In the genomic region with DNA sequence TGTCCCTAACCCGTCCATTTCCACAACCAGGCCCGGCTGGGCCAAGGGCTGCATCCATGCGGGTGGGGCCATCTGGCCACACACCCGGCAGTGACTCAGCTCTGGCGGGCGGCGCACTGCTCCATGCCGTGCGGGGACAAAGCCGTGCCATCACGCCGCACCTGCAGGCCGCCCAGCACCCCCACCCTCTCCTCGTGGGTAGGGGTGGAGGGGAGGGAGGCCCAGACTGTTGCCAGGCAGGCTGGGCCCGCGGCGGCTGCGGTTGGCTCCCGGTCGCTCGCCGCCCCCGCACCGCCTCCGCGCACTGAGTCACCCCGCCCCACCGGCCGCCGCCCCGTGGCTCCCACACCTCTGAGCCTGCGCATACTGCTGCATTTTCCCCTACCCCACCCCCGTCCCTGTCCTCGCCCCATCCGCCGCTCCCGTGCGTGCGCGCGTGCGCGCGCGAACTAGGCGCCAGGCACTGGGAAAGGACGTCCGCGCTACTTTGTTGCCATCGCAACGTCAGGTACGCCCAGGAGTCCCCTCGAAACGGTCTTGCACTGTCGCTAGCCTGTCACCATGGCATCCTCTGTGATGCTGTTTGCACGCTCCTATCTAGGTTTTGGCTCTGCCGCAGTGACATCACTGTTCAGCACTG, we compare ENCODE assay signal across 8 mouse cellular contexts.
DNase-seq lines count a peak whose midpoint lies in the region; ATAC-seq and TF ChIP-seq lines count a peak whose summit lies in the region.

No protein-coding gene starts in this region.

- peak; percentile 97 for DNase-seq in MEL (ENCODE audit: low read depth, low spot score)
- peak; percentile 99 for DNase-seq in cerebellum, adult 11-12 months
- DNase-seq in forelimb bud, embryonic 11.5 days (ENCODE audit: low read depth, low spot score), result peak; percentile 90
- DNase-seq in layer of hippocampus, adult 8-10 months (ENCODE audit: low spot score in 2 of 2), result peak; percentile 89
- peak; percentile 86 for DNase-seq in lung, embryonic 14.5 days
- peak; percentile 83 to 89 for DNase-seq in thymus, adult 18-20 months

- peaks cover 7 to 33% of the 10 kb centered on the region in 2 experiments for H3K4me1 ChIP-seq in MEL (ENCODE audit: control insufficient read depth in 1 of 2, insufficient read depth in 2 of 2, low read length in 2 of 2)
- H3K4me1 ChIP-seq in lung, embryonic 14.5 days (ENCODE audit: insufficient read depth), result peaks cover 4% of the 10 kb centered on the region; the same call in 1 of the 2 replicates
- peaks cover 20% of the 10 kb centered on the region for H3K4me1 ChIP-seq in olfactory bulb, adult 2 months (ENCODE audit: control insufficient read depth, insufficient read depth, low read length)

- peak overlapping the region; percentile 80 for H3K4me2 ChIP-seq in lung, embryonic 14.5 days

- peak overlapping the region; percentile 88 for H3K9ac ChIP-seq in MEL (ENCODE audit: control insufficient read depth, low read depth, low read length, poor library complexity, severe bottlenecking)
- peak overlapping the region; percentile 80 for H3K9ac ChIP-seq in lung, embryonic 14.5 days

- peak overlapping the region; percentile 75 for H3K27ac ChIP-seq in MEL (ENCODE audit: control insufficient read depth, low read depth, low read length)
- H3K27ac ChIP-seq in lung, embryonic 14.5 days (ENCODE audit: low read depth), result peak overlapping the region; percentile 90
- H3K27ac ChIP-seq in olfactory bulb, adult 2 months (ENCODE audit: insufficient read depth, low read depth, low read length), result peak overlapping the region; percentile 98

- peaks cover 4% of the 10 kb centered on the region; the same call in 1 of the 2 replicates for H3K79me2 ChIP-seq in MEL (ENCODE audit: control insufficient read depth, insufficient read depth, low read length, poor library complexity)

- no peaks in the 10 kb centered on the region for H3K9me3 ChIP-seq in MEL (replicated peaks; ENCODE audit: insufficient read depth, low read length)
- no peaks in the 10 kb centered on the region for H3K9me3 ChIP-seq in lung, embryonic 14.5 days (ENCODE audit: low read depth, low read length)

- TF ChIP-seq CTCF in MEL (IDR thresholded peaks at IDR 0.05 in 2 of 3, conservative IDR thresholded peaks at IDR 0.05 in 1 of 3; ENCODE audit: control insufficient read depth in 1 of 3, insufficient read depth in 1 of 3, low read depth in 2 of 3, low read length in 3 of 3, poor library complexity in 1 of 3, severe bottlenecking in 1 of 3), result 0 out of 6 replicates have a peak, but pooled peaks of 1 of the 3 experiments have one; percentile 8
- no peak for TF ChIP-seq CTCF in lung, embryonic 14.5 days (IDR thresholded peaks at IDR 0.05; ENCODE audit: low read depth)
- TF ChIP-seq CTCF in olfactory bulb, adult 2 months (IDR thresholded peaks at IDR 0.05; ENCODE audit: insufficient read depth, low read depth, low read length), result no peak

- H3K4me3 ChIP-seq in MEL (ENCODE audit: control insufficient read depth in 1 of 2, insufficient read depth in 1 of 2, low read depth in 2 of 2, low read length in 2 of 2), result peak overlapping the region; percentile 59 to 64
- H3K4me3 ChIP-seq in lung, embryonic 14.5 days (ENCODE audit: low read depth, low read length), result peak overlapping the region; percentile 53
- H3K4me3 ChIP-seq in olfactory bulb, adult 2 months (ENCODE audit: insufficient read depth, low read depth, low read length), result peak overlapping the region; percentile 49

- TF ChIP-seq POLR2A in MEL (IDR thresholded peaks at IDR 0.05; ENCODE audit: control insufficient read depth in 1 of 2, insufficient read depth in 1 of 2, low read depth in 1 of 2, low read length in 2 of 2, poor library complexity in 1 of 2), result peak; percentile 67 to 70; a peak in 3 of 4 replicates
- peak; percentile 54 for TF ChIP-seq POLR2A in olfactory bulb, adult 2 months (IDR thresholded peaks at IDR 0.05; ENCODE audit: insufficient read depth, low read depth, low read length)

- peak; percentile 33 to 89; a peak in 3 of 4 replicates for TF ChIP-seq EP300 in MEL (IDR thresholded peaks at IDR 0.05; ENCODE audit: low read depth in 1 of 2, low read length in 2 of 2)

- no peaks in the 10 kb centered on the region for H3K27me3 ChIP-seq in MEL (ENCODE audit: control insufficient read depth in 1 of 2, insufficient read depth in 2 of 2, low read length in 2 of 2)
- H3K27me3 ChIP-seq in lung, embryonic 14.5 days (ENCODE audit: insufficient read depth, low read length), result no peaks in the 10 kb centered on the region

- ATAC-seq in hematopoietic stem cell, adult 5-6 weeks (replicated peaks in 1 of 2; ENCODE audit: insufficient read depth in 1 of 2, low FRiP score in 2 of 2, low TSS enrichment in 1 of 2, low read depth in 1 of 2, poor library complexity in 2 of 2, severe bottlenecking in 2 of 2), result peak; percentile 57 to 73
- peak; percentile 95 for ATAC-seq in lung, embryonic 14.5 days (ENCODE audit: insufficient read depth)

- WGBS in lung, embryonic 14.5 days, result under 1% methylated on average over 54 of the region's 57 CpGs
- WGBS in olfactory bulb, adult 2 months, result 2% methylated on average over 49 of the region's 57 CpGs

- H3K36me3 ChIP-seq in MEL (ENCODE audit: control insufficient read depth in 1 of 2, insufficient read depth in 2 of 2, low read length in 2 of 2), result peaks cover 0 to 14% of the 10 kb centered on the region in 2 experiments; a peak in 2 of 4 replicates
- H3K36me3 ChIP-seq in lung, embryonic 14.5 days (ENCODE audit: insufficient read depth), result no peaks in the 10 kb centered on the region

- no peak for TF ChIP-seq RAD21 in MEL (IDR thresholded peaks at IDR 0.05; ENCODE audit: low read depth, low read length)

TF ChIP-seq in MEL, 35 proteins besides CTCF, POLR2A, EP300 and RAD21:
- TF ChIP-seq TBP (IDR thresholded peaks at IDR 0.05; ENCODE audit: low read depth, low read length) (0 out of 2 replicates have a peak, but pooled peaks have one; percentile 12), MXI1 (IDR thresholded peaks at IDR 0.05; ENCODE audit: low read depth, low read length) (peak; percentile 91), CHD2 (IDR thresholded peaks at IDR 0.05; ENCODE audit: low read length) (no peak), NRF1 (IDR thresholded peaks at IDR 0.05; ENCODE audit: insufficient read depth, low read depth, low read length, poor library complexity, severe bottlenecking) (peak; percentile 87), GABPA (IDR thresholded peaks at IDR 0.05; ENCODE audit: low read depth, low read length) (no peak), ETS1 (IDR thresholded peaks at IDR 0.05; ENCODE audit: low read depth, low read length) (peak; percentile 65), SIN3A (IDR thresholded peaks at IDR 0.05; ENCODE audit: low read length) (peak; percentile 74; the same call in 1 of the 2 replicates), MAFK (IDR thresholded peaks at IDR 0.05; ENCODE audit: borderline replicate concordance, low read depth, low read length) (no peak; the same call in 1 of the 2 replicates), KAT2A (conservative IDR thresholded peaks at IDR 0.05; ENCODE audit: low read depth, low read length) (no peak), E2F4 (IDR thresholded peaks at IDR 0.05; ENCODE audit: borderline replicate concordance, low read depth, low read length) (no peak), USF1 (IDR thresholded peaks at IDR 0.05; ENCODE audit: low read depth, low read length) (peak; percentile 5; the same call in 1 of the 2 replicates), TCF12 (IDR thresholded peaks at IDR 0.05; ENCODE audit: low read depth, low read length) (peak; percentile 65), USF2 (IDR thresholded peaks at IDR 0.05; ENCODE audit: borderline replicate concordance in 1 of 2, insufficient read depth in 1 of 2, low read depth in 1 of 2, low read length in 2 of 2) (no peak), SMC3 (IDR thresholded peaks at IDR 0.05; ENCODE audit: low read depth, low read length) (peak; percentile 32), UBTF (IDR thresholded peaks at IDR 0.05; ENCODE audit: borderline replicate concordance, insufficient read depth, low read depth, low read length) (0 out of 2 replicates have a peak, but pooled peaks have one; percentile 66), HCFC1 (IDR thresholded peaks at IDR 0.05; ENCODE audit: low read depth, low read length) (0 out of 2 replicates have a peak, but pooled peaks have one; percentile 49), ELF1 (IDR thresholded peaks at IDR 0.05; ENCODE audit: low read depth, low read length) (peak; percentile 40; the same call in 1 of the 2 replicates), MAZ (IDR thresholded peaks at IDR 0.05; ENCODE audit: low read depth, low read length) (peak; percentile 96; the same call in 1 of the 2 replicates), JUND (IDR thresholded peaks at IDR 0.05; ENCODE audit: low read depth, low read length) (no peak), CHD1 (IDR thresholded peaks at IDR 0.05; ENCODE audit: low read depth, low read length) (no peak), GATA1 (IDR thresholded peaks at IDR 0.05; ENCODE audit: low read depth, low read length) (no peak), ZKSCAN1 (IDR thresholded peaks at IDR 0.05; ENCODE audit: low read depth, low read length) (no peak), MAX (IDR thresholded peaks at IDR 0.05; ENCODE audit: low read length) (peak; percentile 63; the same call in 1 of the 2 replicates), BHLHE40 (IDR thresholded peaks at IDR 0.05; ENCODE audit: borderline replicate concordance, low read depth, low read length) (peak; percentile 65; the same call in 1 of the 2 replicates), RCOR1 (IDR thresholded peaks at IDR 0.05; ENCODE audit: low read depth, low read length) (peak; percentile 32; the same call in 1 of the 2 replicates), MYB (IDR thresholded peaks at IDR 0.05; ENCODE audit: low read depth, low read length) (no peak; the same call in 1 of the 2 replicates), POLR2AphosphoS2 (IDR thresholded peaks at IDR 0.05; ENCODE audit: low read length) (peak; percentile 47; the same call in 1 of the 2 replicates), ZMIZ1 (IDR thresholded peaks at IDR 0.05; ENCODE audit: low read depth, low read length) (0 out of 2 replicates have a peak, but pooled peaks have one; percentile 24), ZNF384 (IDR thresholded peaks at IDR 0.05; ENCODE audit: low read depth, low read length) (no peak), MEF2A (IDR thresholded peaks at IDR 0.05; ENCODE audit: extremely low read depth, insufficient replicate concordance, low read depth, low read length, poor library complexity, severe bottlenecking) (no peak), TAL1 (IDR thresholded peaks at IDR 0.05; ENCODE audit: low read length) (no peak), MYC (IDR thresholded peaks at IDR 0.05; ENCODE audit: low read depth, low read length) (peak; percentile 41; the same call in 1 of the 2 replicates), NELFE (IDR thresholded peaks at IDR 0.05; ENCODE audit: low read depth, low read length) (peak; percentile 75), POLR2AphosphoS5 (IDR thresholded peaks at IDR 0.05; ENCODE audit: borderline replicate concordance, low read depth, low read length) (peak; percentile 44; the same call in 1 of the 2 replicates)

Comparison
In these comparisons a context has a peak if more than half of its experiments do, and no peak if none do; other contexts are left out.
1. Peak in every context shown above with its lines: DNase-seq, ATAC-seq, H3K4me3 ChIP-seq and H3K27ac ChIP-seq.